Mouse (Mus musculus) kidney, adult 18-20 months (tissue): ENCODE results near the gene Dennd5b.
A peak's percentile ranks its signal among the peaks of the same experiment; 100 is the strongest.
"Not testable (repeated sequence)": the region's sequence is repeated elsewhere in the genome, so short reads cannot be mapped to it uniquely, and the experiment has no call there.

Experiments used
- DNase-seq: peaks from one replicate; pipeline ENCODE4 v3.0.0; 2021

Dennd5b gene

GRCm38 (mm10) chr6:148994327-148994999 lies 107.0 kb downstream of the Dennd5b start:
- DNase-seq: no peak

DNA sequence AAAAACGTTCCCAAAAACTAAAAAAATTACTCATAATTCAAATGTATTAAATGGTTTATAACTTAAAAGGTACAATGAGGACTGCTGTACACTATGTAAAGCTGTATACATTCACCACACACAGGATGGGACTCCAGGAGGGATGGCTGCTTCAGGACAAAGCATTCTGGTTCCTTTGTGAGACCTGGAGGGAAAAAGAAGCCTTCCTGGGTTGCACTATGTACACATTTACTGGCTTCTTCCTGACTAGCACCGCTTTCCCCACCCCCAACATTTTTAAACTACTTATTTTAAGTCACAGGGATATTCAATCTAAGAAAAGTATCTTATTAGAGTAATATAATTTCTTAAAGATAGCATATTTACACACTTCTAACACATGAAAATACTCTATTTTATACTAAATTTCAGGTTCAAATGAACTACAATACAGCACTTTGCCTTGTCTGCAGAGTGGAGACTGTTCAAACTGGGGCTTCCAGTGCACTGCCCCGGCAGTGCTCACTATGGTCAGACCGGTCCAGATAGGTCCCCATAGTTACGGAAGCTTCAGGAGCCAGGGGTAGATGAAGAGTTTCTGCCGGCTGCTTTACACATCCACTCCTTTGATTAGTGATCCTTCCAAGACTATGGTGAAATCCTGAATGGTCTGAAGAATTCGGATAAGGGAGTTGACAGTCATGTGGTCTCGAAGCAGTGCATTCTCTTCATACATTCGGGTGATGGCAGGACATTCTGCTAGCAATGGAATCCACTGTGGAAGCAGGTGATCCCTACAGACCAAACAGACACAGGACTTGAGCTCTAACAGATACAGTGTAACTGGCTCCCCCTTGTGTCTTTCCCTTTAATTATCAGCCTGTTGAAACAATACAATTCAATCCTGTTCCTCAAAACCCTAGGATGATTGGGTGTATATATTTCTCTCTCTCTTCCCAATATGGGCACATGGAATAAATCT lies 108.1 kb downstream of the Dennd5b start:
- DNase-seq: no peak

DNA sequence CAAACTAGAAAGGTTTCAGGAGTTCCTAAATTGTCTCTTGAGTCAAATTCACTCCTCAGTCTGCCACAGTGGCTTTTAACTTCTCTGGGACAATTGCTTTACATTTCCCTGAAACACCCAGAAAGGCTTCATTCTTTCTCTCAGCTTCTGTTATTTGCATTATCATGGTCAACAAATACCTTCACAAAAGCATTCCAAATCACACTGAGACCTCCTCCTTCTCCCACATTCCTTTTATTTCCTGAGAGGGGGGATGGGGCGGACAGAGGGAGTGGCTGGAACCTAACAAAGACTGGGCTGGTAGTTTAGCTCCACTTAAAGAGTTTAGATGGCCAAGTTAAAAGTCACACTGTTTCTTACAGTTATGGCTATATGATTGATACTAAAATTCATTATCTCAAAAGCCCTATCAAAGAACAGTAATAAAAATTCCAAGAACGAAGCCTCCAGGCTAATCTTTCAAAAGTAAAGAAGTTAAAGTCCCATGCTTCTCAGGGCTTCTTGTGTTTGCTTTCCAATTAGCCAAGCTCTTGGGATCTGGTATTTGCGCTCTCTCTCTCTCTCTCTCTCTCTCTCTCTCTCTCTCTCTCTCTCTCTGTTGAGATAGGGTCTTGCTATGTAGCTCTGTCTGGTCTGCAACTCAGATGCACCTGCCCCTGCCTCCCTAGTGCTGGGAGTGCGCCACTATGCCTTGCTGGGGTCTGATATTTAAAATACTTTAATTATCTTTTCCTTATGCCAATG lies 108.9 kb downstream of the Dennd5b start:
- no peak for DNase-seq

- no peak for DNase-seq
These were observed 109.7 kb downstream of the Dennd5b start for GRCm38 (mm10) chr6:148991660-148992372.

DNA sequence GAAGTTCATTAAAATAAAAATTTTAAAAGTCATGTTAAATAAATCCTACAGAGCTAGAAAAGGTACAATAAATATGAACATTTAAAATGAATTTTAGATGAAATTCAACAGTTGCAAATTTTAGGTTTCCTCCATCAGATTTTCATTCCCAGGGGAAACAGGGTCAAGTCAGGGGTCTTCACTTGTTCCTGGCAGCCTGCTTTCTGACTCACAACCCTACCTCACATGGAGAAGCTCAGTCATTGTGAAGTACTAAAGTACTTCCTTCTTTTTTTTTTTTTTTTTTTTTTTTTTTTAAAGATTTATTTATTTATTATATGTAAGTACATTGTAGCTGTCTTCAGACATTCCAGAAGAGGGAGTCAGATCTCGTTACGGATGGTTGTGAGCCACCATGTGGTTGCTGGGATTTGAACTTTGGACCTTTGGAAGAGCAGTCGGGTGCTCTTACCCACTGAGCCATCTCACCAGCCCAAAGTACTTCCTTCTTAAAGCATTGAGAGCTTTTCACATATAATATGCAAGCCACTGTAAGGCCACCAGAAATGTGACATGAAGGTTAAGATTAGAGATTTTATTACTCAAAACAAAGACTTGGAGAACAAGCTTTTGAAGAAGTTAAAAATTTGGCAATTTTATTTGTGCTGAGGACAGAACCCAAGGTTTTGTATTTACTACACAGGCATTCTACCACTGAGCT lies 111.5 kb downstream of the Dennd5b start:
- DNase-seq: not testable (repeated sequence)

- no peak for DNase-seq
These were observed 115.5 kb downstream of the Dennd5b start for GRCm38 (mm10) chr6:148986003-148986402.

GRCm38 (mm10) chr6:148980495-148980894 lies 121.0 kb downstream of the Dennd5b start:
- DNase-seq: no peak

GRCm38 (mm10) chr6:148975096-148975495 lies 126.4 kb downstream of the Dennd5b start:
- DNase-seq: no peak

DNA sequence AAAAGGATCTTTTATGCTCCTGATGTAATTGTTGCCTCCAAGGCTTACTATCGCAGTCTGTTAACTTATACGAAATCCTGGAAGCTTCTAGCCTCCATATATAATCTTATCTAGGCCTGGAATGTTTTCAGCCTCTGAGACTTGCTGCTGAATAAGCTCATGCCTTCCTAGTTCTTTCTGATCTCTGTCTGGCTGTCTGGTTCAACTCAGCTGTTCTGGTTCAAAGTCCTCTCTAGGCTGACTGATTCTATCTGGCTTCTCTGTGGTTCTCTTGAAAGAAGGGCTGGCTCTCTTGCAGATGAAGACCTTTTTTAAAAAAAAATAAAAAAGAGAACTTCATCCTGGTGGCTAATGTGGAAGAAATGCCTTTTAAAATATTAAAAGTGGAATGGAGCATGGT lies 128.6 kb downstream of the Dennd5b start:
- DNase-seq: no peak

DNA sequence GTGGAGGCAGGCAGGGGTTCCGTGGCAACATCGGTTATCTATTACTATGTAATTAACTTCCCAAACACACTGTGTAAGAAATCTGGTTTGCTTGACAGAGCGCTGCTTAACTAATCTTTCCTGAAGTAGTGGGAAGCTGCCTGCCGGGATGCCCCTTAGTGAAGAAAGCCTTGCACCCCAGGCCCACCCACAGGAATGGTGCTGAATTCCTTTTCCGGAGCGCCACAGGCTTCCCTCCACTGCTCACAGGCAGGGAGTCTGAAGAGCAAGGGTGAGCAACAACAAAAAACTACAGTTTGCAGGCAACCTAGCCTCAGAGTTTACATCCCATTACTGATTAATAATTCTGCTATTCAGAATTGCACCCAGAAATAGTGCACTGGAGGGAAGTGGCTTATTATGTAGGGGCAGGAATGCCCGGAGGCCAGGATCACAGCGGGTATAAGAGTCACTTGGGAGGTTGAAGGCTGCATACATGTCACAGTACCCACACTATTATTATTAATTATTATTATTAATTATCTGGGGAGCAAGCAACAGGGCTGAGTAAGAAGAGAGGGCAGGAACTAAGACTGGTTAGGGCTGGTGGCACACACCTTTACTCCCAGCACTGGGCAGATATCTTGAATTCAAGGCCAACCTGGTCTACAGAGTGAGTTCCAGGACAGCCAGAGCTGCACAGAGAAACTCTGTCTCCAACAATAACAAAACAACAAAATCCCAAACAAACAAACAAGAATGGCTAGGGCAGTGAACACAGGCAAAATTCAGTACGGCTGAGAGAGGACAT lies 129.2 kb downstream of the Dennd5b start:
- peak; percentile 3 for DNase-seq

- DNase-seq: no peak
These were observed 130.0 kb downstream of the Dennd5b start for GRCm38 (mm10) chr6:148971385-148971940.

DNA sequence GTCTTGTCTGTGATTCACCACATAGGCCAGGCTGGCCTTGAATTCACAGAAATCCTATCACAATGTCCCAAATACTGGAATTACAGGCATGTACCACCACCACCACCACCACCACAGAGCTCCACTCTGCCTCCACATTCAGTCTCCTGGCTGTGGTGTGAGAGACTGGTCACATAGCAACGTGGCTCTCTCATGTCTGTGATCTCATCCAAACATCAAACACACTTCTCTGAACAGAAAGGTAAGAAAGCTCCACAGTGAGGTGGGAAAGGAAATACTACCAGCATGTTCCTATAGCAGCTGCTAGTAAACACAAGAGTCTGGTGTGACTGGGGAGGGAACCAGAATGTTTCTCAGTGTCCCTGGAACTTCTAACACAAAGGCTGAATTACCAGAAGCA lies 140.2 kb downstream of the Dennd5b start:
- DNase-seq: no peak

- no peak for DNase-seq
These were observed 141.8 kb downstream of the Dennd5b start for GRCm38 (mm10) chr6:148959540-148960238.

GRCm38 (mm10) chr6:148958712-148959111 lies 142.8 kb downstream of the Dennd5b start:
- DNase-seq: no peak

DNA sequence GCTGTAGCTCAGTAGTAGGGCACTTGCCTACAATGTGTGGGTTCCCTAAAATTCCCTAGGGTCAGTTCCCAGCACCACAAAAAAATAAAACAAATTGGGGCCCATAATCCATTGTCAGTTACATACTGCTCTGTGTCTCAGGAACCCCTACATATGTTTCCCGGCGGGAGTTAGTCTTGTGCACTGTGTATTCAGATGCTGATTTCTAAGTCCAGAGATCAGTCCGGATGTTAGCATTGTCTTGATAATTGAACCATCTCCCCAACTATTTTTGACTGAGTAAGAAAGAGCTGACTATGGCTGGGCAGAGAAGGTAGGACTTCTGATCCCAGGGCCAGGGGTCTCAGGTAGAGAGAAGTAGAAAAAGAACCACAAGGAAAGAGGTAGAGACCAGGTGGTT lies 144.4 kb downstream of the Dennd5b start:
- DNase-seq: no peak

DNA sequence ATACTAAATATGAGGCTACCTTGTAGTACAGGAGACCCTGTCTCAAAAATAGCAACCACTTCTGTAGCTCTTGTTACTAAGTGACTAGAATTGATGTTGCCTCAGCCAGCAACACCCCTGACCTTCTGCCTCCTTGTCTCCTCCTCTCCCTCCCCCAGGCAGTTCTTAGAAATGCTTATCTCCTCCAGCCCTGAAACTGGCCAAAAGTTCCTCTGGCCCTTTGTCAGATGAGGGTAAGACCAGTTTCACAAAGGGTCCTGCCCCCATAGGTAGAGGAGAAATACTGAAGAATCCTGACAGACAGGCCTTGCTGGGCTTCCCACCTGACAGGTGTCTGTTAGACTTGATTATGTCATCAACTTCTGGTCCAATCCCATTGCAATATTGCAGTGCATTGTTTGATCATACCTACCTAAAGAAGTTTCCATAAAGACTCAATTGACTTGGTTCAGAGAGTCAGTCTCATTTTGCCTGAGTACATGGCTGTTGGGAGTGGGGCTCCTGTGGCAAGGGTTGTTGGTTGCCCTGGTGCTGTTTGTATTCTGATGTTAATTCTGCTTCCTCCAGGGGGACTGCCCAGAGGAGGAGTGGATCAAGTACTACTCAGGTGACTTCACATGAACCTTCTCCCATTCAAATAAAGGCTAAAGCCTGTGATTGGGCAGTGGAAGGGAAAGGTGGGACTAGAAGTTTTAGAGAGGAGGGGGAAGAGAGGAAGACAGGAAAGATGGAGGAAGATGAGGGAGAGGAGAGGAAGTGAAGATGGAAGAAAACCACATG lies 145.6 kb downstream of the Dennd5b start:
- no peak for DNase-seq

- DNase-seq: no peak
These were observed 154.5 kb downstream of the Dennd5b start for GRCm38 (mm10) chr6:148946881-148947405.

DNA sequence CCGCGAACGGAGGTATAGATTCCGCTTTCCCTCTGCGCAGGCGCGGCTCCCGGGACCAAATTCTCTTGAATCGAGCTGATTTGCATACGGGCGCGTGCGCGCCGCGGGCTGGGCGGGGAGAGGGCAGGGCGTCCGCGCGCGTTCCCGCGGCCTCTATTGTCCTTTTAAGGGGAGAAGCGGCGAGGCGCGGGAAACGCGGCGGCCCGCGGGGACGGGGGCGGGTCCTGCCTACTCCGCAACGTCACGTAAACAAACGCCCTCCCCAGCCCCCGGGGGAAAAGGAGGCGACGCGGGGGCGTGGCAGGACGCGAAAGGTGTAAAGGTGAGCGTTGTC lies 155.1 kb downstream of the Dennd5b start, which contains the start of gene Sinhcaf:
Gene Sinhcaf (minus strand): TSS at position 59 of the 334 bp plus-strand sequence.
- DNase-seq: peak; percentile 99
